Mouse (Mus musculus): ENCODE data around the gene Fam20a.

DNA sequence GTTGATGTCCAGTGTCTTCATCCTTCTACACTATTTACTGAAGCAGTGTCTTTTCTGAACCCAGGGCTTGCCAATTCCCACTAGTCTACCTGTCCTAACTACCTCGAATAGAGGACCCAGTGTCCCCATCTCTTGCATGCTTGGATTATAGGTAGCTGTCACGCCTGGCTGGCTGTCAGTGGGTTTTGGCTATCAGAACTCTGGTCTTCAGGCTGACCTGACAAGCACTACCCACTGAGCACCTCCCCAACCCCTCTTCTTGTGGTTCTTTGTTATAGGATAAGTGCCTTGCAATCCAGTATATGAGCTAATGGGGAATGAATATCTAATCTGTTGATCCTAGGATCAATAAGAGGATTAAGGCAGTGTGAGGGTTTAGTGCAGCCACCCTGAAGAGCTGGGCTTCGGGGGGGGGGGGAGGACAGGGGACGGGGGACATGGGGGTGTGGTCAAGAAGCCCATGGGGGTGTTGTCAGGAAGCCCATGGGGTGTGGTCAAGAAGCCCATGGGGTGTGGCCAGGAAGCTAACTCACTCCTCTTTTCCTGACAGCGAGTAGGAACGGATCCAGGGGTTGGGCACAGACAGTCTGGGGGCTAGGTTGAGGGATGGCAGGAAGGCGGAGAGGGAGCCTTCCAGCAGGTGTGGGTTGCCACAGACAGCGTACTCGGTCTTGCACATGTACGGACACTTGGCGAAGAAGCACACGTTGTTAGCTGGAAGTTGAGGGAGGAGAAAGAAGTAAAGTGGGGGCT is 45.3 kb downstream of the Fam20a start:
- no peak for TF ChIP-seq MYOG (IDR thresholded peaks at IDR 0.05; ENCODE audit: control insufficient read depth, extremely low read depth, insufficient read length)
- no peak for TF ChIP-seq CTCF (IDR thresholded peaks at IDR 0.05; ENCODE audit: control insufficient read depth, insufficient read depth, insufficient read length)
- TF ChIP-seq MAX (IDR thresholded peaks at IDR 0.05): no peak
- no peak for TF ChIP-seq USF1 (IDR thresholded peaks at IDR 0.05; ENCODE audit: low read depth)
- TF ChIP-seq FOSL1 (IDR thresholded peaks at IDR 0.05; ENCODE audit: insufficient read depth, low read length, poor library complexity, severe bottlenecking): no peak

Data from C2C12 (cell line).